Mouse (Mus musculus) midbrain, embryonic 14.5 days (tissue): ENCODE data around the gene Stt3b. TPM values are rescaled to one million over a fixed set of nuclear protein-coding genes. Genes with fewer than 3 reads are reported as not detected.

Experiments
- ATAC-seq: fragments of 200-750 bp; cut with Nextera tagmentation; 2 replicates; pipeline ENCODE4 v1.8.0; 2017; ENCODE audit warnings: moderate number of reproducible peaks, moderate library complexity; ENCODE audit not compliant: low FRiP score, low TSS enrichment
- DNase-seq: peaks from one replicate; pipeline ENCODE4 v3.0.0-alpha.2; 2015
- H3K27ac ChIP-seq: fragments of 300-500 bp; sonication (generic); replicated peaks from 2 replicates; pipeline ENCODE4 v1.5.1; 2014; ENCODE audit warnings: mild to moderate bottlenecking, low read depth, low read length, moderate library complexity
- H3K27me3 ChIP-seq: fragments of 300-500 bp; sonication (generic); 2 replicates; pipeline ENCODE4 v1.6.1; 2014; ENCODE audit warnings: low read length, control low read depth, mixed read lengths; ENCODE audit not compliant: control insufficient read depth, insufficient read depth
- H3K36me3 ChIP-seq: fragments of 300-500 bp; sonication (generic); 2 replicates; pipeline ENCODE4 v1.6.1; 2014; ENCODE audit warnings: low read length, control low read depth; ENCODE audit not compliant: control insufficient read depth, insufficient read depth
- H3K4me1 ChIP-seq: fragments of 300-500 bp; sonication (generic); 2 replicates; pipeline ENCODE4 v1.6.1; 2014; ENCODE audit warnings: mild to moderate bottlenecking, antibody characterized with exemption, low read length, control low read depth; ENCODE audit not compliant: control insufficient read depth, insufficient read depth
- H3K4me2 ChIP-seq: fragments of 300-500 bp; sonication (generic); 2 replicates; pipeline ENCODE4 v1.6.1; 2014; ENCODE audit warnings: mild to moderate bottlenecking, low read length, moderate library complexity
- H3K4me3 ChIP-seq: fragments of 300-500 bp; sonication (generic); replicated peaks from 2 replicates; pipeline ENCODE4 v1.5.1; 2014; ENCODE audit warnings: low read depth, low read length
- H3K9ac ChIP-seq: fragments of 300-500 bp; sonication (generic); replicated peaks from 2 replicates; pipeline ENCODE4 v1.6.1; 2014; ENCODE audit warnings: mild to moderate bottlenecking, low read length, moderate library complexity
- H3K9me3 ChIP-seq: fragments of 300-500 bp; sonication (generic); 2 replicates; pipeline ENCODE4 v1.6.1; 2016; ENCODE audit warnings: low read length, control low read depth, mixed read lengths; ENCODE audit not compliant: control insufficient read depth
- WGBS: fragments of 180-500 bp; shearing (Covaris S2); extraction: QIAGEN DNeasy Blood & Tissue Kit; methylation state at CpG from one replicate; pipeline ENCODE4 v1.1.7; 2014; 5-methylcytosine and 5-hydroxymethylcytosine counted together
- polyA plus RNA-seq: library from polyadenylated mRNA; unstranded; fragments of >200 nt; fragmentation: Nextera tagmentation; extraction: Ambion mirVana; gene quantifications from 2 replicates; pipeline ENCODE4 v1.2.1, GENCODE M21; 2014

Stt3b gene
- polyA plus RNA-seq, 1 experiment from 2014 or later = 101 TPM

GRCm38 (mm10) chr9:115271556-115271955 lies 38.7 kb downstream of the Stt3b start:
- H3K4me1 ChIP-seq = no peaks in the 10 kb centered on the region
- H3K9ac ChIP-seq = no peak overlapping the region
- WGBS = 97% methylated on average over 3 of the region's 3 CpGs
- peaks cover 27% of the 10 kb centered on the region for H3K36me3 ChIP-seq
- H3K27me3 ChIP-seq = no peaks in the 10 kb centered on the region
- H3K4me3 ChIP-seq = no peak overlapping the region
- H3K9me3 ChIP-seq = no peaks in the 10 kb centered on the region
- H3K27ac ChIP-seq = no peak overlapping the region
- ATAC-seq = no peak
- no peak overlapping the region for H3K4me2 ChIP-seq
- no peak for DNase-seq

DNA sequence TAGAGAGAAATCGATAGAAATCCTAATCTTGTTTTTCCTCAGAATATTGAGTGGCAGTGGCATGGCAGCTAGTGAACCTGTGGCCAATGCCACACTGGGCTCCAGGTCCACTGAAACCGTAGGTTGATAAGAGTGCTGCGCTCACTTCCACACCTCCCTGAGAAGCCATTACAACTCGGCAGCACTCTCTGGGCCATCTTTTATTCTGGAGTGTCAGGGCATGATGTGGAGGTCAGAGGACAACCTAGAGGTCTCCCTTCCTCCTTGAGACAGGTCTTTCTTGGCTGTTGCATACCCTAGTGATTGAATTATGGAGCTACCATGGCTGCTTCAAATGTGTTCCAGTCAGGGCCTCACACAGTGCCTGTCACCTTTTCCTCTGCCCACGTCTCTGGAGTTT lies 48.3 kb downstream of the Stt3b start:
- 86% methylated on average over 5 of the region's 5 CpGs for WGBS
- H3K9ac ChIP-seq = no peak overlapping the region
- H3K4me2 ChIP-seq = no peak overlapping the region
- H3K4me1 ChIP-seq = no peaks in the 10 kb centered on the region
- no peak overlapping the region for H3K27ac ChIP-seq
- H3K4me3 ChIP-seq = no peak overlapping the region
- H3K27me3 ChIP-seq = no peaks in the 10 kb centered on the region
- no peaks in the 10 kb centered on the region for H3K9me3 ChIP-seq
- peaks cover 22% of the 10 kb centered on the region for H3K36me3 ChIP-seq
- DNase-seq (no peak), ATAC-seq (no peak)

DNA sequence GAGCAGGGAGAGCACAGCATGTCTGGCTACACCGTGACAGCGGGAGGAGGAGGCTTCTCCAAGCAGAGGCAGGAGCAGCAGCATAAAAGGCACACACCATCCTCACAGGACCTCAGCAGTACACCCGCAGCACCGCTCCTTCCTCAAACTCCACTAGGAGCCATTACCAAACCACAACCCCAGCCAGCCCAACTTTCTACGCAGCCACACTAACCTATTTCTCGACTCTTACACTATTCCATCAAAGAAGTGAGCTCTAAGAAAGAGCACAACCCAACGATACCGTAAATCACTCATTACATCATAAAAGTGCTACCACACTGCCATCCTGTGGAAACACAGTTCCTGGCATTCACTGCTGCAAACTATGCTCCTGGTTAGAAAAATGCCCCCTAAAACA lies 48.8 kb downstream of the Stt3b start:
- Histone ChIP-seq H3K27me3 (no peaks in the 10 kb centered on the region), H3K36me3 (peaks cover 27% of the 10 kb centered on the region), H3K9me3 (no peaks in the 10 kb centered on the region), H3K9ac (no peak overlapping the region), H3K4me3 (no peak overlapping the region), H3K4me1 (no peaks in the 10 kb centered on the region), H3K27ac (no peak overlapping the region), H3K4me2 (no peak overlapping the region)
- 82% methylated on average over 8 of the region's 8 CpGs for WGBS
- peak; percentile 75 for DNase-seq
- ATAC-seq = no peak

DNA sequence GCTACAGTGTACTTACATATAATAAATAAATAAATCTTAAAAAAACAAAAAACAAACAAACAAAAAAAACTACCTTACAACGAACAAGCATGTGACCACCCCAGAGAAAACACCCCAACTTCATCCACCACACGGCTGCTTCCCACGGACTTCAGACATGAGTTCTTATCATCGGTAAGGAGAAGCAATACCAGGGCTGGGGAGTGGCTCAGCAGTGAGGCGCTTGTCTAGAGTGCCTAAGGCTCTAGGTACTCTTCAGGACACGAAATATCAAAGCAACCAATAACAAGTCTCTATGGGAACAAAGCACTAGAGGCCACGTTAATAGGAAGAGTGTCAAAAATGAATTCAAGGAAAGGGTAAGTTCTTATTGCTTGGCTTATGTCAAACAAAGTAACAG lies 49.8 kb downstream of the Stt3b start:
- no peaks in the 10 kb centered on the region for H3K4me1 ChIP-seq
- H3K4me2 ChIP-seq = no peak overlapping the region
- H3K27me3 ChIP-seq = no peaks in the 10 kb centered on the region
- H3K9me3 ChIP-seq = no peaks in the 10 kb centered on the region
- no peak overlapping the region for H3K4me3 ChIP-seq
- H3K9ac ChIP-seq = no peak overlapping the region
- 88% methylated on average over 7 of the region's 7 CpGs for WGBS
- H3K36me3 ChIP-seq = peaks cover 25% of the 10 kb centered on the region
- no peak for ATAC-seq
- H3K27ac ChIP-seq = no peak overlapping the region
- no peak for DNase-seq

GRCm38 (mm10) chr9:115259866-115260265 lies 50.4 kb downstream of the Stt3b start:
- Histone ChIP-seq H3K36me3 (peaks cover 27% of the 10 kb centered on the region), H3K4me1 (no peaks in the 10 kb centered on the region), H3K27me3 (no peaks in the 10 kb centered on the region), H3K27ac (no peak overlapping the region), H3K4me3 (no peak overlapping the region), H3K4me2 (no peak overlapping the region), H3K9me3 (no peaks in the 10 kb centered on the region), H3K9ac (no peak overlapping the region)
- ATAC-seq (no peak), DNase-seq (no peak)
- WGBS = 90% methylated on average over 4 of the region's 4 CpGs

DNA sequence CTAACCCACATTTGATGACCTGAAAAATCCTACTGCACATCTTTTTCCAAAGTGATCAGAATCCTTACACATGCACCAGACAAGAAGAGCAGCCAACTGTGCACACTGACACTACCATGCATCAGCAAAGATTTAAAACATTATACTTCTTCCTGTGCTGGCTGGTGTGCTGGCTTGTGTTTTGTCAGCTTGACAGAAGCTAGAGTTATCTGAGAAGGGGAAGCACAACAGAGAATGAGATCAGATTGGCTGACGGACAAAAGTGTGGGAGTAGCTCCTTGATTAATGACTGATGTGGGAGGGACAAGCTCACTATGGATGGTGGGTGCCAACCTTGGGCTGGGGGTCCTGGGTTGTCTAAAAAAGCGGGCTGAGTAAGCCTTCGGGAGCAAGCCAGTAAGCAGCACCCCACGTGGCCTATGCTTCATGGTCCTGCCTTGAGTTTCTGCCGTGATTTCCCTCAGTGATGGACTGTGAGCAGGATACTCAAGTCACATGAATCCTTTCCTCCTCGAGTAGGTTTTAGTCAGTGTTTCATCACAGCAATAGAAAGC lies 52.4 kb downstream of the Stt3b start:
- peaks cover 37% of the 10 kb centered on the region for H3K36me3 ChIP-seq
- ATAC-seq (no peak), DNase-seq (no peak)
- H3K9ac ChIP-seq = no peak overlapping the region
- H3K4me3 ChIP-seq = no peak overlapping the region
- no peak overlapping the region for H3K4me2 ChIP-seq
- no peak overlapping the region for H3K27ac ChIP-seq
- no peaks in the 10 kb centered on the region for H3K4me1 ChIP-seq
- H3K9me3 ChIP-seq = no peaks in the 10 kb centered on the region
- 86% methylated on average over 6 of the region's 6 CpGs for WGBS
- no peaks in the 10 kb centered on the region for H3K27me3 ChIP-seq

GRCm38 (mm10) chr9:115249145-115249544 lies 61.1 kb downstream of the Stt3b start:
- Histone ChIP-seq H3K36me3 (peaks cover 73% of the 10 kb centered on the region), H3K27ac (no peak overlapping the region), H3K4me1 (no peaks in the 10 kb centered on the region), H3K9ac (no peak overlapping the region), H3K4me2 (no peak overlapping the region), H3K9me3 (no peaks in the 10 kb centered on the region), H3K27me3 (no peaks in the 10 kb centered on the region), H3K4me3 (no peak overlapping the region)
- WGBS = 79% methylated on average over 5 of the region's 5 CpGs
- DNase-seq = no peak
- ATAC-seq = no peak

DNA sequence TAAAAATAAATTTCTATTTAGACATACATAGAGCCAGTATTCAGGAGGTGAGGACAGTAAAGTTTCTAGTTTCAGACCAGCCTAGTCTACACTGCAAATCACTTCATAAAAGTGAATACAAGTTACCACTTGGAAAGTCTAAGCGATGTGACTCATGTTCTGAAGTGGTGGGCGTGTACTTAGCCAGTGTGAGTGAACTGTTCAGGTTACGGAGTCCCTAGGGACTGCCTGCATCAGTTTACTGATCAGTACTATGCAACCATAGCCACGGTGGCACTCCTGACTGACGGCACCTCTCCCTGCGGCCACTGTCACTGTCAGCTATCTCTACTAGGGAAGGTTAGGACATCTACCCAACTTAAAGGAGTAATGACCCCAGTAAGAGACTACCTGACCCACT lies 65.1 kb downstream of the Stt3b start:
- Histone ChIP-seq H3K36me3 (peaks cover 86% of the 10 kb centered on the region), H3K4me1 (no peaks in the 10 kb centered on the region), H3K9me3 (no peaks in the 10 kb centered on the region), H3K4me2 (no peak overlapping the region), H3K27me3 (no peaks in the 10 kb centered on the region), H3K4me3 (no peak overlapping the region), H3K9ac (no peak overlapping the region), H3K27ac (no peak overlapping the region)
- DNase-seq (no peak), ATAC-seq (no peak)
- WGBS = 90% methylated on average over 6 of the region's 6 CpGs

DNA sequence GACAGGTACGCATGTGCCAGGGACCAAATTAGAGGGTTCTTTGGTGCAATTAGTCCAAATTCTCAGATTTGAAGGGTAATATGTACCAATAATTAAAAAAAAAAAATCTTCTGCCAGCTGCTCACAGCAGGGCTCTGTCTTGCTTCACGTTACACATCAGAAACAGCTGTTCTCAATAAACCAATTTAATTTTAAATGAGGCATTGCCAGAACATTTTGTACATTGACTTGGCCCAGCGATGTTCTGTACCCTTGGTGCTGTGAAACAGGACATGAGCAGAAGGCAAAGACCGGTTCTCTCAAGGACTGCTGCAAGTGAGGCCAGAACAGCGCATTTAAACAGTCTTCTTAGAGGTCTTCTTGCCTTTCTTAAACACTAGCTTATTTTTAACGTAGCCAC lies 66.6 kb downstream of the Stt3b start:
- no peak overlapping the region for H3K9ac ChIP-seq
- H3K27me3 ChIP-seq = no peaks in the 10 kb centered on the region
- DNase-seq (no peak), ATAC-seq (no peak)
- H3K9me3 ChIP-seq = no peaks in the 10 kb centered on the region
- WGBS = 93% methylated on average over 6 of the region's 6 CpGs
- no peaks in the 10 kb centered on the region for H3K4me1 ChIP-seq
- no peak overlapping the region for H3K27ac ChIP-seq
- no peak overlapping the region for H3K4me2 ChIP-seq
- H3K36me3 ChIP-seq = peaks cover 77% of the 10 kb centered on the region
- no peak overlapping the region for H3K4me3 ChIP-seq
